Mouse (Mus musculus) A20 (cell line): ENCODE results near the gene Prkab2.

Experiments used
- DNase-seq: peaks from one replicate; pipeline ENCODE4 v3.0.0-alpha.2; 2011; ENCODE audit warnings: low read depth, low spot score

Gene Prkab2

DNA sequence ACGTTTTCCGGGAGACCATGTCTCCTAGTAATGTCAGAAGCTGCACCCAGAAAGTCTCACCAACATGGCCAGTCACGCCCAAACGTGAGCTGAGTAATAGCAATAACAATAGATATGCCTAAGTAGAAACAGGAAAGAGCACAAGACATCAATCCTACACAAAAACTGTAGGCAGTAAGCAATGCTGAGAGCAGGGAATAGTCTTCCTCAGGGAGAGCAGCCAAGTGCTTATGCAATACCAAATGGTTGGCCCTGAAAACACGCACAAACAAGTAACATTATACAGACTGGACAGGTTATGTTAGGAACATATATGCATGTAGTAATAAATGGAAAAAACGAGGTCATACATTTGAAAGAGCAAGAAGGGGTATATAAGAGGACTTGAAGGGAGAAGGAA lies 8.5 kb upstream of the Prkab2 start:
- no peak for DNase-seq

DNA sequence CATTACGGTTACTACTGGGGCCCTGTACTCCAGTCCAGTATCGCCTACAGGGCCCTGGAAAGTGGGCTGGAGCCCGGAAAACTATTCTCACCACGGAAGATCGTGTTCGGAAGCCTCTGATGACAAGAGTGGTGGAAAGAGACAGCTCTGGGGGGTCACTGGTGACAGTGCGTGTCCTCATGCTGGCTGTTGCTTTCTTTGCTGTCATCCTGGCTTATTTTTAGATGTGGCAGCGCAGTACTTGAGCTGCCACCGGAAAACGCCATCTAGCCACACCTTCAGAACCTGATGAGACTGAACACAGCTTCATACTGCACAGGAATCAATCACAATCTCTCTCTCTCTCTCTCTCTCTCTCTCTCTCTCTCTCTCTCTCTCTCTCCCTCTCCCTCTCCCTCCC lies 6.4 kb upstream of the Prkab2 start:
- no peak for DNase-seq

DNA sequence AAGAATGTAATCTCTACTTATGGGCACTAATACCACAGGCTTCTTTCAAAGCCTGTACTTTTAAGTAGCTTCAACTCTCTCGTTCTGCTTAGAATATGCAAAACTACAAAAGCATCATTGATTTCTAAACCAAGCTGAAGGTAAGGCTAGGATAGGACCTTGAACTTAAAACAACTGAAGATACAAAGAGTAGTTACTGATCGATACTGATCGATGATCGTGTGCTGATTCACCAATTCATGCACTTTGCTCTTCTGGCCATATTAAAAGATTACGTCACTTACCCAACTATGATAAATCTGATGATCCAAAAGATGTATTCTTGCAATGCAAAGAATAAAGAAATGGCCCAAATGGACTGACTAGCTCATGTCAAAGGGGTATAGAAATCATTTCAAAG lies 4.2 kb upstream of the Prkab2 start:
- no peak for DNase-seq

DNA sequence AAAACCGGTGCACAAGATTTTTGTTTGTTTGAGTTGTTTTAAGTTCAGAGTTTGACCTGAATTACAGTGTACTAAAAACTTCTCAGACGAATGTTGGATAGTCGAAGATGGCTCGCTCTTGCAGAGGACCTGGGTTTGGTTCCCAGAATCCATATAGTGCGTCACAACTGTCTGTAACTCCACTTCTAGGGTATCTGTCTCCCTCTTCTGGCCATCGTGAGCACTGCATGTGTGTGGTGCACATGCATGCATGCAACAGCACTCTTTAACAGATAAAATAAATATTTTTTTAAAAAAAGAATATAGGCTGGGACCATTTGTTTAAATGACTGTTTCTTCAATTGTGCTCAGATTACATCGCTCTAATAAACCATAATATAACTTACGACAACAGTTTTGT lies 3.1 kb upstream of the Prkab2 start:
- DNase-seq, result peak; percentile 62

DNA sequence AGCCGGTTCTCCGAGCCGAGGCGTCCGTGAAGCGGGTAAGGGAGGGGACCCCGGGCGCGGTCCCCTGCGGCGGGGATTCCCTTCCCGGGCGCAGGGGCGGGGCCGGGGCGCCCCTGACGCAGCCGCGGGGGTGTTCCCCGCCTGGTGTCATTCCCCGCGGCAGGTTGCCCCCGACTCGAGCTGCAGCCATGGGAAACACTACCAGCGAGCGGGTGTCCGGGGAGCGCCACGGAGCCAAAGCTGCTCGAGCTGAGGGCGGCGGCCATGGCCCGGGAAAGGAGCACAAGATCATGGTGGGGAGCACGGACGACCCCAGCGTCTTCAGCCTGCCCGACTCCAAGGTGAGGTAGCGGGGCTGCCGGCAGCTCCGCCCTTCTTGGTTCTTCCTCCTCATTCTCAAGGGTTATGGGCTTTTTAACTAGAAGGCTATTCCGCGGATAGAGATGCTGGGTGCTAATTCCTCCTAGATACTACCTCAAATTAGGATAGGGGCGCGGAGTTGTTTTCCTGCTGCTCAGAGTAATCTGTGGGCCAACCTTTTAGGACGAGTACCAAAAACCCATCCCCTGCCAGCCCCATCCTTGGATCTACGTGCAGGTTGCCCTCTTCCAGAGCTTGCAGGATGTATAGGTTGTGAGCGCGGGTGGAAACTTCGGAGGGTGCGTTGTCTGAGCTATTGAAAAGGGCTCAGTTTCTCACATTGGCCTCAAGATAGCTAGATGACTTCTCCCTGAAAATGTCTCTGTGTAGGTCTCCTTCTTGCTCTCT lies 617 bp downstream of the Prkab2 start:
- DNase-seq, result peak; percentile 93

DNA sequence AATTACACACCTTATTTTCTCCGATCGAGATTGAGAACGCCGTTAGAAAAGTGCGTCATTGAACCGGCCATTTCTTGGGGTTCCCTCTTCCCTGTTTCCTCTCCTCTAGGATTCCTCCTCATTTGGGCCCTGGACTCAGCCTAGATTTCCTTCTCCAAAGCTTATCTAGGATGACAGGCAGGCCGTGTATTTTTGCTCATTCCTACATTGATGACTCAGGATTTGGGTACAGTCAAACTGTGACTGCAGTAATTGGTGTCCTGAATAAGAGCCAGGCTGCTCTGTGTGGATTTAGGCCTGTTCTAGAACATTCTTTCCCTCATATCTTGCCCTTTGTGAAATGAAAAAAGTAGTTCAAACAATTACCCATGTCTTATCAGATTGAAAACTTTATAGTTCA lies 1.8 kb downstream of the Prkab2 start:
- no peak for DNase-seq

DNA sequence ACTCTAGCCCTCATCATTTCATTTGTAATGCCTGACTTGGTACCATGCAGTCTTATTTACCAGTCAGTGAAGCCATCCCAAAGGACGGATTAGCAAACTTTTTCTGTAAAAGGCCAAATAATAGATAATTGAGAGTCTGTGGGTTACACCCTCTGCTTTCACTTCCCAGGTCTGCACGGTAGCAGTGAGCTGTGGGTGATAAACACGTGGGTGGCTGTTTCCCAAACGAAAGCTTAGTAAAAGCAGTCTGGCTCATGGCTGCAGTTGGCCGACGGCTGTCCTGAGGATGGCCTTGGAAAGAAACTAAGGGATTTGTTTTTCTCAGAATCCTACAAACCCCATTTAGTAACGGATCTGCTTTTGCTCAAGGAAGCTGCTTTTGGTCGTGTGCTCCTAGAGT lies 3.2 kb downstream of the Prkab2 start:
- peak; percentile 72 for DNase-seq

DNA sequence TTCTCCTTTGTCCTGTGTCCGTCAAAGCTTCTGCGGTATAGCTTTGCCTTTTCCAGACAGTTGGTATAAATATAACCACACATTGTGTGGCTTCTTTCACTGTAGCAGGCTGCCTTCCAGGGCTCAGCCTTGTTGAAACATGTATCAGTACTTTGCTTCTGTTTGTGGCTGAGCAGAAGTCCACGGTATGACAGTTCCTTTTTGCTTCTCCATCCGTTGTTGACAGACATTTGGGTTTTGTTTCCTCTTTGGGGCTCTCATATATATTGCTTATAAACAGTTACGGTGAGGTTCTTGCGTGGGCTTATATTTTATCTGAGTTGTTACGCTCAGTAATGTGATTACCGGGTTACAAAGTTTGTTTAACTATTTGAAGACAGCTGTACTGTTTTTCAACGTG lies 7.5 kb downstream of the Prkab2 start:
- DNase-seq, result no peak

DNA sequence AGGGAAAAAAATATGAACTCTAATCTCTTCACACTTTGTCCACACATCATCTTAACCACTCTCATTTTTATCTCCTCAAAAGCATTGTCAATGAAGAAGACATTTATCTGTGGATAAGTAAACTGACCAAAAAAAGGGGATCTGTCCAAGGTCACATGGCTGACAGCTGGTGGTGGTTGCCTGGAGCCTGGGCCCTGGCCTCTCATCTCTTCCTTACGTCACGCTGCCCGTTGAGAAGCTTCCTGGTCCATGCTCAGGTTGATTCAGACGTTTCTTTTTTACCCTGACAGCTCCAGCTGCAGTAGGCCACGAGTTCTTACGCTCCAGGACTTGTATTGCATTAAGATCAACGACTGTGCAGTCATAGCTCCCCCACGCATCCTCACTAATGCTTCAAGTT lies 8.2 kb downstream of the Prkab2 start:
- no peak for DNase-seq

DNA sequence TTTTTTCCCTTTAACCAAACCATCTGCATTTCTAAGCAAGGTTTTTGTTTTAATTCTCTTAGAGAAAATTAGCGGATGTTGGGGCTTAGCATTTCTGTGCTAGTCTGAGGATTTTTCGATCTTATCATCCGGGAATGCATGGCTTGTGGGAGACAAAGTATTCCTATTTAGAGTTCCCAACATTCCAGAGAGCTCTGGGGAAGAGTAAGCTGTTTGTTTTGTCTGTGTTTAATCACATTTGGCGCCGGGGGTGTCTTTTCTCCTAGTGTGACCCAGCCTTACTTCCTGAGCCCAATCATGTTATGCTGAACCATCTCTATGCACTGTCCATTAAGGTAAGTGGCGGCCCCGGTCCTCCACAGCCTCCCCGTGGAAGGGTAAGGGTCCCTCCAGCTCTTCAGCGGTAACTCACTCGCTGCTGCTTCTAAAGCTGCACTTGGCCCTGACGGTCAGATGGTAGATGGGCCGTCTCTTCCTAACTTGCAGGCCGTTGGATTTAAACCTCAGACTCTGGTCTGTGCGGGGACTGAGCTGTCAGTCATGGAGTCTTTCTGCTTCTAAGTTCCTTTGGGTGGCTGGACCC lies 9.2 kb downstream of the Prkab2 start:
- DNase-seq, result no peak

DNA sequence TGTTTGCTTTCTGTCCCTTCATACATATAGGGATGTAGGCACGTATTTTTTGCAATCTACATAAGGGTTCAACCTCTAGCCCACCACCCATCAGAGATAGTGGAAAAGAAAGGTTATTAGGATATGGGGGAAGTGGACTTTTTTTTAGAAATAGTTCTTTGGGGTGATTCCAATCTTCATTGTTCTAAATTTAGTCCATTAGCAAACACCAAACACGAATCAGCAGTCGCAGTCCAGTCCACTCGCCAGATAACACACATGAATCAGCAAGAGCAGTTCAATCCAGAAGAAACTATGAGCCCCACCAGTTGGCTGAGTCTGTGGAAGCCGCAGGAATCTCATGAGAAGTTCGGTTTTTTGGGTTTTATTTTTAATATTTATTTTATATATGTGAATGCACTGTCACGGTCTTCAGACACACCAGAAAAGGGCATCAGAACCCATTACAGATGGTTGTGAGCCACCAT lies 16.7 kb downstream of the Prkab2 start, which contains the start of gene Gm17651:
TSS of gene Gm17651 (minus strand) at position 51 of the 467 bp plus-strand sequence.
- DNase-seq, result no peak

DNA sequence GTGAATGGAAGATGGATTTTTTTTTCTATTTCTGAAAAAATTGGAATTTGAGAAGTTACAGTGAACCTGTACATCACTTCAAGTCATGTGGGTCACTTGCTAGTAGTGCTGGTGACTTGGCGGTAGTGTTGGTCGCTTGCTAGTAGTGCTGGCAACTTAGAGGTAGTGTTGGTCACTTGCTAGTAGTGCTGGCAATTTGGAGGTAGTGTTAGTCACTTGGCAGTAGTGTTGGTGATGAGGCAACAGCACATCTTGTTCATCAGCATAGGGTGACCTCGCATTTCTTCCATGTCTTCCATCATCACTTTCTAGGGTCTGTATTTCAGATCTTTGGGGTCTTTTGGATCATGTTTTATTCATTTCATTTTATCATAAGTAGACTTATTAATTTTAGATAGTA lies 18.1 kb downstream of the Prkab2 start:
- DNase-seq, result no peak

DNA sequence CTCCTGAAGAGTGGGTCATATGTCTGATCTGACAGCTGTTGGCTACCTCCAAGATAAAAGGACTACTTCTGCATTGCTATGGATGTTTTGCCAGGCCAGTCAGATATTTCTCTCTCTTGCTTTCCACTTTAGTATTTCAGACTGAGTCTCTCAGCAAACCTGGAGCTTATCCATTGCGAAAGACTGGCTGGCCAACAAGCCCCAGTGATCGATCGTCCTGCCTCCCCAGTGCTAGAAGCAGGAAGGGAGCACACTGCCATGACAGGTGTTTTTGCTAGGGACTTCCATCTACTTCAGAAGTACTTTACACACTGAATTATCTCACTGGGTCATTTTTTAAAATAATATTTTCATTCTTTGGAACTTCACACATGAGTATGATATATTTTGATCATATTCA lies 20.4 kb downstream of the Prkab2 start:
- no peak for DNase-seq

DNA sequence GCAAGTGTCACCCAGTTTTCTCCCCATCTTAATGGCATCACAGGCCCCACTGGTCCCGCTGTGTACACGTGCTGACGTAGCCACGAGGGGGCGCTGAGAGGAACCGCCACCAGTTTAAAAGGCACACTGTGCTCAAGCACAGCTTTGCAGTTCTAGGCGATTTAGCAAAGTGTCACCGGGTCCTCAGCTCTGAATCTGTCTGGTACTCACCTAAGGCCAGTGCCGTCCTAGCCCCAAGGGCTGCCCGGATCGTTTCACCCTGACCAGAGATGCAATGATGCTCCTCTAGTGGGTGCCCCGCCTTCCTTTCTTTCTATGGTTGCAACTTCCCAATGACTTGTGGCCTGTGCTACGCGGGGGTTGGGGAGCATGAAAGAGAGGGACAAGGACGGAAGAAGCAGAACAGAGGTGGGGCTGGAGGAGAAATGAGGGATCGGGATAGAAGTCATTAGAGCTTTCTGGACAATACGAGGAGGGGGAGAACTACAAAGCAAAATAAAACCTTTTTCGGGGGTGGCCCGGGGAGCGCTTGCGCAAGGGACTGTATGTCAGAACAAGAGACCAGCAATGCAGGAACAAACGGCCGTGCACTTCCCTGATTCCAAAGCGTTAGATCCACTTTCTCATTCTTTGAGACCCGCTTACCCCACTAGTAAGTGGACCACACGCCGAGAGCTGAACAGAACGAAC lies 22.8 kb downstream of the Prkab2 start:
- DNase-seq, result peak; percentile 91

DNA sequence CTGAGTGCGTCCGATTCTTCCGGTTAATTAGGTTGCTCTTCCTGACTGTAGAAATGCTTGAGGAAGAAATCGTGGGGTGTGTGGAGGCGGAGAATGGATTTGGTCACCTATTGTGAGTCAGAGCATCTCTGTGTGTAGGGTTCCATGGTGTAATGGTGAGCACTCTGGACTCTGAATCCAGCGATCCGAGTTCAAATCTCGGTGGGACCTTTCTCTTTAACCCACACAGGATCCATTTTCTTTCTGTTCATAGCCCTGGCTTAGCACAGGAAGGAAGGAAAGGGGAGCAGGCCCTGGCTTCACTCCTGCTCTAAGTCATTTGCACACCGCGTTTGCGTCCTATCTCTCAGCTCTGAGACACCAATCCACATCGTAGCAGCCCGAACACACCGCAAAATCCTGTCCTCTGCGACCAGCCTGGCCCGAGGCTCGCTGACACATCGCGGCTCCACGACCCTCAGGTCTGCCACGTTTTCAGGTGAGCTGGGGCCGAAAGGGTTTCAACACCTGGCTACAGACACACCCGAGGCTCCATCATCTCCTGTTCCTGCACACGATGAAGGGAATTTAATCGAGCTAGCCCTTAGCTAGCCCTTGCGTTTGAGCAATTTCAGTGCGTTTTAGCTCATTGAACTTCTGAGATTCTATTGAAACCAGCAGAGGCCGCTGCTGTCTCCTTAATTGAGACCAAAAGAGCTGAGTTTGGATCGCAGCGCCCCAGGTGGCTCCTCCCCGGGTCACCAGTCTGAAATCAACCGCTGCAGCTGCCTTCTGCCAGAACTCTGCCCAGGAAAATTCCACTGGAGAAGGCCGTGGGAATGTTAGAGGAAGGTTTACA lies 23.5 kb downstream of the Prkab2 start:
- peak; percentile 90 for DNase-seq

DNA sequence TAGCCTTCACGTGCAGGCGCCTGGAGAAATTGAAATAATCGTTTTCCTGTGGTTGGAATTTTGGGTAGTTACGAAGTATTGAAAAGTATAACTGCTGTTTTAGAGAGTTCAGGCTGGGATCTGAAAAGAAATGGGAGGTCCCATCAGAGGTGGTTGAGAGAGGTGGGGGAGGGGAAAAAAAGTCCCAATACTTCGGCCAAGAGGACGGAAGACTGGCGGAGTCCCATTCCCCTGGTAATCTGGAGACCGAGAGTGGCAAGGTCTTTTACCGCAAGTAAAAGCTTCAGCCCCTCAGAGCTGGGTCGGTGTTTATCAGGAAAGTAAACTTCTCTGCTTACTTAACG lies 24.1 kb downstream of the Prkab2 start:
- DNase-seq, result no peak

DNA sequence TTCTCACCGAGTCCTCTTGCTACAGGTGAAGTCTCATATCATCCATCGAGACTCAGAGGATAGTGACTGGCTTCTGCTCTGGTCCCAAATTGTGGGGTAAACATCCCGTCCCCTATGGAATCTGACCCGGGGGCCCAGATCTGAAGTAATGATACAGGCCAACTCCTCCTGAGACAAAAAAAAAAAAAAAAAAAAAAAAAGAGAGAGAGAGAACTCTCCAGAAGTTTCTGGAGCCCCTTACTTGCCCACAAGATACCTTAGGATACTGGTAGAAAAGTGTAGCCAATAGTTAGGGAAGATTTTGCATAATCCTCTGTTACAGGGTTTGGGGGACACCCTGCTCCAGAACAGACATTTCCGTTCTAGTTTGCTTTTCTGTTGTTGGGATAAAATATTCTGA lies 24.6 kb downstream of the Prkab2 start:
- no peak for DNase-seq

DNA sequence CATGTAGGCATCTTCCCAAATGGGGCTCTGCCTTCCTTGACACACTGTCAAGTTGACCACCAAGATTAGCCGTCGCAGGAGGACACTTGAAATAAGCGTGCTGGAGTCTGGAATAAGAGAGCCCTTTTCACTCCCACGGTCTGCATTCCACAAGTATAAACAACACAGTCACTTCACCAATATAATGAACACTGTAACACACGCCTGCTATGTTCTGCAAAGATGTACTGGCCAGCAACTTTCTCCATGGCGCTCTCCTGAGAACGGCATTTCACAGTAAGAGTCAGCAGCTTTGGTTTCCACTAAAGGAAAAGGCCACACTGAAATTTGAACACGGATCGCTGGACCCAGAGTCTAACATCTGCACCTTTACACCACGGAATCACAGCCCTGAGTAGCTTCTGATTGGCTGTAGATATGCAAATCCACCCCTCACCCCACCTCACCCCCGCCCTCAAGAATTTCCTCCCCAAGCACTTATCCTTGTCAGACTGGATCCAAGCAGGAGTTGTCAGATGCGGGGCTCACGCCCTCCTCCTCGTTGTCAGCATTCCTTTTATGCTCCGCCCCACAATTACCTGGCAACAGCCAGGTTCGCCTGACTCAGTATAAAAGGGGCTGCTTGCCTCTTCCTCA lies 25.7 kb downstream of the Prkab2 start:
- DNase-seq, result no peak

DNA sequence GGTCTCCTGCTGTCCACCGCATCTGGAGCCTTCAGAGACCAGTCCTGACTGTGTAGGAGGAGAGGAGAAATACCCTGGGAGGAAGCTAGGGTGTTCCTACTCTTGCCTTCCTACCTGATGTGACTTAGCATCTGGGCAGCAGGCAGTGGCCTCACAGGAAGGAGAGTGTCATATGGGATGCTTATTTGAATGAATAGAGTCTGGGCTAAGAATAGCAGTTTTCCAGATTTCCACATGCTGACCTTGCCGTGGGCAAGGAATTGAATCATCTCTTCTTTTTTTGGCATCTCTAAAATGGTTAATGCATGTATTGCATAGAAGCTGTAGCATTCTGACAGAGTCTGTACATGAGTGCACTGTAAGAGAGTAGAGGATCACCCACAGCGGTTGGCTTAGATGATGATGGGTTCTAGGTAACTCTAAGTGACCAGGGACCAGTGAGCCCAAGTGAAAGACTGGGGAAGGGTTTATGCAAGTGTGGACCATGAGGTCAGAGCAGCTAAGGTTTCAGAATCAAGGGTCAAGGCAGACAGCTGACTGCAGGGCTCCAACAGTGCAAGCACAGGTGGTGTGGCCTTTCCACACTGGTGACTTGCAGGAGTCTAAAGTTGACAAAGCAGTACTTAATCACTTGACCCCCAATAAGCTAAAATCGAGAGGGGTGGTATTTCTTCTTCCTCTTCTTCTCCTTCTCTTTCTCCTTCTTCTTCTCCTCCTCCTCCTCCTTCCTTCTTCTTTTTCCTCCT lies 28.6 kb downstream of the Prkab2 start:
- DNase-seq, result no peak

DNA sequence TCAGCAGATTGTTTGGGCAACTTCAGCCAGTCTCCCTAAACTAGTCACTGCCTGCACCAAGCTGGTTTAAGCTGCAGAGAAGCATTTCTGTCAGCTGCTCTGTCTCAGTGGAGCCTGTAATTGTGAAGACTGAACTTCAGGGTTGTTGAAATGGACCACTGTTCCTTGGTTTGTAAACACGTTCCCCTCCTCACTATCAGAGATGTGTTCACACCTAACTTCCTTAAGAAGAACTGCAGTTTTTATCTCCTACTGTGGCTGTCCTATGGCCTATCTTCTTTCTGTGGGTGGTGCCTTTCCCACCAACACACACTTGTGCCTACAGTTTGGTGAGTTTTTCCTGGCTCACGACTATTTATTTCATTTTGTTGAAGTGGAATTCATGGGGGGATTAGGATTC lies 31.3 kb downstream of the Prkab2 start:
- DNase-seq, result no peak

DNA sequence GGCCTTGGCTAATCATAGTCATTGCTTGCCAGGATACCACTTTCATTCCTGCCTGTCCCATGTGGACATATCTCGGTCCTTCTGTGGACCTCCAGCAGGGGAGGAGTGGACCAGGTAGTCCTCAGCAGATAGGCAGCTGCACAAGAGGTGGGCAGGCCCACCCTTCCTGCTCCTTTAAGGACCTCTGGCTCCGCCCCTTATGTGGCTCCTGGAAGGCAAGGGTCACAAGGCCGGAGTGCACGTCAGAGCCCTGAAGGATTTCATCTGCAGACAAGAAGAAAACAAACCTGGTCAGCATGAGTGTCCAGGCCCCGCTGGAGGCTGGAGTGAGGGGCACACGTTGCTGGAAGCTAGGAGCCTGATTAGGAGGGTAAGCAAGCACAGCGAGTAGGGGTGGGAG lies 32.6 kb downstream of the Prkab2 start:
- DNase-seq, result no peak
